Mouse (Mus musculus): ENCODE measurements around the gene Ext2. TPM values are rescaled to one million over a fixed set of nuclear protein-coding genes. Genes with fewer than 3 reads are reported as not detected.

Gene Ext2
- 33.0 TPM for polyA plus RNA-seq (2014; fragmentation: Illumina TruSeq; extraction: RNeasy Lipid Tissue Mini Kit (QIAGEN cat#74804); ENCODE audit: low read depth, low replicate concordance)

GRCm38 (mm10) chr2:93822045-93822749 lies at the start of gene Ext2:
TSS of gene Ext2 (minus strand) at chr2:93822568.

DNA sequence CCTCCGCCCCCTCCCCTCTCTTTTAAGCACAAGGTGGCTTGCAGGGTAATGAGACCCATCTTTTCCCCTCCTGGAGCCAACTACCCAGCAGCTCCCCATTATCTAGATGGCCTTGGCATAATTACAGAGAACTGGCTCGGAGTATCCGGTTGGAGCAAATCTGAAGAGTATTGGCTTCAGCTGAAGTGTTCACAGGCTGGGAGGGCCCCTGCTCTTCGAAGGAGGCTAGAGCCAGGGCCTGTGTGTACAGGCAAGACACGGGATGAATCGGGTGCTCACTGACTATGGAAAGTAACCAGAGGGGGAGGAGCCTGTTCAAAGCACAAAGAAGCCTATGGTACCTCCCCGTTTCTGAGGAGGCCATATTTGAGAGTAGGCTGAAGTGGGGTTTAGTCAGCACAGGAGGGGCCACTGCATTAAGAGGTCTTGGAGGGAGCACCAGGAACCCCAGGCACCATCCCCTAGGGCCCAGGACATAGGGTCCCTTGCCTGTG lies 46.8 kb upstream of the Ext2 start, which contains the start of gene Accsl:
Gene Accsl, minus strand, starts transcription at position 51 of the 494 bp plus-strand sequence.

DNA sequence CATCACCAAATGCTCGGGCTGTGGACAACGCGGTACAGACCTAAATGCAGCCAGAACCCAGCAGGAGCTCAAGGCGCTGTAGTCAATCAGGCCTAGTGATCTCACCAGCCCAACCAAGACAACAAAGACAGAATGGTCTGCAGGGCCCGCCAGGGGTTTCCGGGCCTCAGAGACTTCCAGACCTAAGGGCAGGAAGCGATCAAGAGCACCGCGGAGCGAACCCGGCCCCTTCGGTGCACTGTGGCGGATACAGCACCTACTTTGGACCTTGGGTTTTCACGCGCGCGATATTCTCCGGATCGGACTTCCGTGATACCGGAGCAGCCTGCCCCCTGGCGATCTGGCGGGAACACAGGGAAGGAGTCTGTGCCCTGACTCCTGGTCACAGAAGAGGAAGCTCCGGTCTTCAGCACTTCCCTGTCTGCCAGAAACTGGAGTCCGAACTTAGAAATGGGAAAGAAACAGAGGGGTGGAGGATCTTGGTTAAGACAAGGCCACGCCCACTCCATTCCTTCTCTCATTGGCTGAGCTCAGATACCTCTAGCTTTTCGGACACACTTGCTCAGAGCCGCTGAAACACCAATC lies 27.2 kb upstream of the Ext2 start, which contains the start of gene Accs:
Gene Accs, minus strand, starts transcription at position 439 of the 585 bp plus-strand sequence.

Other genes starting within 250 kb of the Ext2 start
- gene Alx4, start 180.2 kb downstream of the Ext2 start, polyA plus RNA-seq (2014; fragmentation: Illumina TruSeq; extraction: RNeasy Lipid Tissue Mini Kit (QIAGEN cat#74804); ENCODE audit: low read depth, low replicate concordance): 0.26 TPM
- gene Accs, start 27.4 kb upstream of the Ext2 start, polyA plus RNA-seq (2014; fragmentation: Illumina TruSeq; extraction: RNeasy Lipid Tissue Mini Kit (QIAGEN cat#74804); ENCODE audit: low read depth, low replicate concordance): 7.7 TPM
- gene Accsl, start 46.6 kb upstream of the Ext2 start, polyA plus RNA-seq (2014; fragmentation: Illumina TruSeq; extraction: RNeasy Lipid Tissue Mini Kit (QIAGEN cat#74804); ENCODE audit: low read depth, low replicate concordance): not detected
- gene Gm13889, start 134.6 kb upstream of the Ext2 start, polyA plus RNA-seq (2014; fragmentation: Illumina TruSeq; extraction: RNeasy Lipid Tissue Mini Kit (QIAGEN cat#74804); ENCODE audit: low read depth, low replicate concordance): 6.3 TPM
- gene Gm27027, start 173.8 kb upstream of the Ext2 start, polyA plus RNA-seq (2014; fragmentation: Illumina TruSeq; extraction: RNeasy Lipid Tissue Mini Kit (QIAGEN cat#74804); ENCODE audit: low read depth, low replicate concordance): not detected
- gene Alkbh3, start 188.2 kb upstream of the Ext2 start, polyA plus RNA-seq (2014; fragmentation: Illumina TruSeq; extraction: RNeasy Lipid Tissue Mini Kit (QIAGEN cat#74804); ENCODE audit: low read depth, low replicate concordance): 67.7 TPM